Mouse (Mus musculus): Measurements from ENCODE around the gene Plekha5. TPM values are rescaled to one million over a fixed set of nuclear protein-coding genes. Genes with fewer than 3 reads are reported as not detected.

The Plekha5 gene
- total RNA-seq, 4 experiments from 2014 or later: 18.2 to 29.2 (median 24.8) TPM

Other genes with a start within 250 kb of the Plekha5 start
- 10 to 100 TPM; 32.8 to 40.1 (median 34.9) TPM for gene Aebp2, start 198.6 kb downstream of the Plekha5 start, total RNA-seq (2022)